Mouse (Mus musculus) ovary, postnatal 14 days (tissue): ENCODE measurements around the gene Tagap.
"Not testable (repeated sequence)": the region's sequence is repeated elsewhere in the genome, so short reads cannot be mapped to it uniquely, and the experiment has no call there.

ENCODE experiments used
- DNase-seq: peaks from one replicate; pipeline ENCODE4 v3.0.0; 2022; ENCODE audit warnings: low spot score

Tagap gene

DNA sequence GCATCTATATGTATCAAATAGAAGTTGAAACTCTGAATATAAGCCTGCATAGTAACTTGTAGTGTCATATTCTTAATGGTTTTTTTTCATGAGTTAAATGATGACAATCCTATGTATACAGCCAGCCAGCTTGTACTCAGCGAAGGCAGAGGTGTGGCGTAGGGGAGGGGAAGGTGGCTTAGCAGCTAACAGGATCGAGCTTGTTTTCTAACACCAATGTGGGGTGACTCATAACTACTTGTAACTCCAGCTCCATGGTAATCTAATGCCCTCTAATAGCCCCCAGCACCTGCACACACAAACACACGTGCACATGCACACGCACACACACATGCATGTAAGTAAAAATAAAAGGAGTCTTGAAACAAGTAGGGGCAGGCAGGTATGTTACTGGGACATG is 42.7 kb downstream of the Tagap start:
- DNase-seq, result not testable (repeated sequence)

DNA sequence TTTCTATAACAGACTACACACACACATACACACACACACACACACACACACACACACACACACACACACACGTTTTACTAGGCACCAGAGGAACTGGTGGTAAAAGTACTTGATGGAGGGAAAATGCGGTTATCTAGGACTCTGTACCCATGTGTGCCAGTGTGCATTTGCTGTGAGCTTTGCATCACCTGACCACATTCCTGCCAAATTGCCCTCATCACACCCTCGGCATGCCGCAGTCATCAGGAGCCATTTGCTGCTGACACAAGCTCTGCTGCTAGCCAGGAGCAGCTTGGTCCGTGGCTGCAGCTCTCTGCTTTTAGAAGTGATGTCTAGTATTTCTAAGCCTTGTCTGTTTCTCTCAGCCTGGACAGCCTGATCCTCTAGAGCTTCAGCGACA is 44.0 kb downstream of the Tagap start:
- DNase-seq, result not testable (repeated sequence)

DNA sequence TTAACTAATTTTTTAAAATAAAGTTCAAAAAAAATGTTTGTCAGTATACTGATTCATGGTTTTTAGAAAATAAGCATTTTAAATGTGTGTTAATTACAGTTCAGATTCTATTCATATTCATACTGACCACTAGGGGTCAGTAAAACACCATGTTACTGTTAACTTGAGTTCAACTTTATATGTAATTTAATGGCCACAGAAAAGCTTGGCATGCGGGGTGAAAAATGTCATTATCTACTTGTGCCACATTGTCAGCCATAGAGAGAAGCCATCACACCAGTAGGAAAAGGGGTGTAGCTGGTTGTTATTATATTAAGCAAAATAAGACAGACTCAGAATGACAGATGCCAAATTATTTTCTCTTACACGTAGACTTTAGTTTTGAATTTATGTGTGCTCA is 57.7 kb downstream of the Tagap start:
- not testable (repeated sequence) for DNase-seq
